Mouse (Mus musculus) layer of hippocampus, adult 18-20 months (tissue): ENCODE results near the gene Pcsk4. TPM values are rescaled to one million over a fixed set of nuclear protein-coding genes. Genes with fewer than 3 reads are reported as not detected.
"Not testable (repeated sequence)": the region's sequence is repeated elsewhere in the genome, so short reads cannot be mapped to it uniquely, and the experiment has no call there.

ENCODE experiments used
- DNase-seq, 2 experiments: peaks; one replicate each; pipeline ENCODE4 v3.0.0; 2022; ENCODE audit warnings: low spot score in 2 of 2
- total RNA-seq, 2 experiments: library from RNA; stranded (reverse); gene quantifications; 2 replicates each; pipeline ENCODE4 v1.2.3; 2021

The Pcsk4 gene
- total RNA-seq, 2 experiments from 2014 or later = 3.5 to 3.8 TPM

DNA sequence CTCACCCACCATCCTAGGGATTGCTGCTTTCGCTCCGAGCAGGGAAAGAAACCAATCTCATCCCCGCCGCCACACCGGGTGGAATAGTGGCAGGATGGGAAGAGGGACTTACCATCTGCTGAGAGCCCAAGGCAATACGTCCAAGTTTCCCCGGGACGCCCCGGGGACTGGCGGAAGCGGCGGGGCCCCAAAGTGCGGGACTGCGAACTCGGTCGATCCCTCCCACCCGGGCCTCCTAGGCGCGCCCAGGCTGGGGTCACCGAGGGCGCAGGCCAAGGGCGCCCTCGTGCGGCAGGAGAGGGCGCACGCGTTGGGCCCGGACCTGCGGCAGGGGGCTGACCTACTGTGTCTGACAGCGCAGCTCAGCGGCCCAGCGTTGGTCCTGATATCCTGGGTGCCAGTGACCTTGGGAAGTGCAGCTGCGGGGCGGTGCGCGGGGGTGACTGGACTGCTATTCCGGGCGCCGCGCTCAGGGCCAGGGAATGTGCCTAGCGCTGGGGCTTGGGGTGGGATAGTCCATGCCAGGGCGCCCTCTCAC is 19.0 kb upstream of the Pcsk4 start, which contains the start of gene Adamtsl5:
Gene Adamtsl5 (minus strand): TSS at position 169 of the 538 bp plus-strand sequence.
- no peak for DNase-seq

GRCm38 (mm10) chr10:80347514-80347967 is 18.2 kb upstream of the Pcsk4 start:
- no peak for DNase-seq

DNA sequence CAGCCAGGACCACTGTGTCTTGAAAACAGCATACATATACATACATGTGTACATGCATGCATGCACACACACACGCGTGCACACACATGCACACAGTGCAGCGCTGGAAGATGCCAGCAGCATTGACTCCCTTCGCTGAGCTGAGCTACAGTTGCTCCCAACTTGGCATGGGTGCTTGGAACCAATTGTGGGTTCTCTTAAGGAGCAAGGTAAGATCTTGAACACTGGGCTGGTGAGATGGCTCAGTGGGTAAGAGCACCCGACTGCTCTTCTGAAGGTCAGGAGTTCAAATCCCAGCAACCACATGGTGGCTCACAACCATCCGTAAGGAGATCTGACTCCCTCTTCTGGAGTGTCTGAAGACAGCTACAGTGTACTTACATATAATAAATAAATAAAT is 16.6 kb upstream of the Pcsk4 start:
- not testable (repeated sequence) for DNase-seq

- DNase-seq = no peak
Measured at GRCm38 (mm10) chr10:80345122-80345521, 15.8 kb upstream of the Pcsk4 start.

DNA sequence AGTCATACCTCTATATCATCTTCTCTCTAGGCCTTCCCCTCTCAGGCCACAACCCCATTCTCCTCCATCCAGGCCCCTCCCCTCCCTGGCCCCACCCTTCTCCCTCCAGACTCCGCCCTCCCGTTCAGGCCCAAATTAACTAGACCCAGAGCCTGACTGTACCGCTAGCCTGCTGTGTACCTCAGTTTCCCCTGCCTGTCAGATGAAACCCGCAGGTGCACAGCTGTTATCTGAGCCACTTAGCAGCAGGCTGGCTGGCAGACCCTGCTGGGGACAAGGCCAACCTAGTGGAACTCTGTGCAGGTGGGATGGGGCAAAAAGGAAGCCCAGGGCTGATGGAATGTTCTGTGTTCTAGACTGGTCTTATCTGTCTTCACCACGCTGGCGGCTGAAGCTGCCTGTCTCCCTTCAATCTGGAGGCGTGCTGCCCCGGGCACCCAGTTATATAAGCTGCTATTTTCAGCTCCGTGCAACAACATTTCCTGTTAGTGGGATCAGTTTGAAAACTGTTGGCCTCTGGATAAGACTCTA is 14.9 kb upstream of the Pcsk4 start:
- peak in 1 of 2 experiments; percentile 77 for DNase-seq

DNA sequence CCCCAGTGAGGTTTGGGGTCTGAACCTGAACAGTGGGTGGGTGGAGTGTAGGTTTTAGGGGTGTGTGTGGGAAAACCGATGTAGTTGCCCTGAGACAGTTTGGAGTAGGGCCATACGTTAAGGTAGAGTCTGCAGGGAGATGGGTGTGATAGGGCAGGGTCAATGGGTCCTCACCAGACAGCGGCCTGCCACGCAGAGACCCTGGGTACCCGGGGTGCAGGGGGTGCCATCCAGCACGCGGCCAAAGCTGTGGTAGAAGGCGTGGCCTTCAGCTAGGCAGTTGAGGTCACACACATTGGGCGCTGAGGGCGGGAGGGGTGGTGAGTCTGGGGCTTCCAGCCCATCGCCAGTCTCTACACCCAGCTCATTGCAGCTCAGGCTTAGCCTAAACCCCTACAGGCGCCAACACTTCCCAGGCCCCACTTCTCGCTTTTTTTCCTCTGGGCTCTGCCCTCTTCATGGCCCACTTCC is 14.2 kb upstream of the Pcsk4 start:
- DNase-seq = no peak

DNA sequence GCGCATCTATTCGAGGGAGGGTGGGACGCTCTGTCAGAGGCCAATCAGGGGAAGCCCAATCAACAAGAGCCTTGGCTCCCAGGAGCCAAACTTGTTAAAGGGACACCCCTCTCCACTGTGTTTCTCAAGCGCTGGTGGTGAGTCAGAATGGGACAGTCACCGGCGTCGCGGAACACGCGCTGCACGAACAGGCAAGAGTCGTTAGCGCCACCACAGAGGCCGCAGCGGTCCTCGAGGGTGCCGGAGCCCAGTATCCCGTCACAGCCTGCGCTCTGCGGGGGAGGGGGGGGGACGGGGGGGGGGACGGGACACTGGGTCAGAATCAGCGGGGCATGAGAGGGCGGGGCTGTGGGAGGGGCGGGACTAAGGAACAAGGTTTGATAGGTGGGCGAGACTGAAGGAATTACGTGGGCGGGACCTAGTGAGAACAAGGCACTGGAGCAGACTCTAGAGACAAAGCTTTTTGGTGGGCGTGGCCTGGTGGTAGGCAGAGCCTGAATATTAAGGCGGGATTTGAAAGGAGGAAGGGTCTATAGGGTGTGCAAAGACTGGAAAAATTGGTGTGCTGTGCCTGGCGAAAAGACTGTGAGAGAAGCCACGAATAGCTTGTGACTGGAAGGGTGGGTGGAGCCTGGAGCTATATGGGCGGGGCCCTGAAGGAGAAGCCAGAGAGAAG is 13.6 kb upstream of the Pcsk4 start:
- peak in 1 of 2 experiments; percentile 57 for DNase-seq

DNA sequence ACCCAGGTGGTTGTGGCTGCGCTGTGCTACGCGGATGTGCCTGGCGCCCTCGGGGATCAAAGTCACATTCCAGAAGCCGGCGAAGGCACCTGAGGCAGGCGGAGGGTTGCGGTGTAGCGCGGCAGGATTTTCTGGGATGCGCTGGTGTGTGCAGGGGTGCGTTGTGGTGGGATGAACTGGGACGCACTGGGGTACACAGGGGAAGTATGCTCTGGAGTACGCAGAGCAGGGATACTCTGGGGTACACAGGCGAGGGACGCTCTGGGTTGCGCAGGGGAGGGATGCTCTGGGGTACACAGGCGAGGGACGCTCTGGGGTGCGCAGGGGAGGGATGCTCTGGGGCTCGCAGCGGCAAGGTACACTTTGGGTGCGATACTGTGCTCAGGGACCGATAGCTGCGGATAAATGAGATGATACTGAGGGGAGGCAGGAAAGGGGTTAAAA is 13.0 kb upstream of the Pcsk4 start:
- no peak for DNase-seq

DNA sequence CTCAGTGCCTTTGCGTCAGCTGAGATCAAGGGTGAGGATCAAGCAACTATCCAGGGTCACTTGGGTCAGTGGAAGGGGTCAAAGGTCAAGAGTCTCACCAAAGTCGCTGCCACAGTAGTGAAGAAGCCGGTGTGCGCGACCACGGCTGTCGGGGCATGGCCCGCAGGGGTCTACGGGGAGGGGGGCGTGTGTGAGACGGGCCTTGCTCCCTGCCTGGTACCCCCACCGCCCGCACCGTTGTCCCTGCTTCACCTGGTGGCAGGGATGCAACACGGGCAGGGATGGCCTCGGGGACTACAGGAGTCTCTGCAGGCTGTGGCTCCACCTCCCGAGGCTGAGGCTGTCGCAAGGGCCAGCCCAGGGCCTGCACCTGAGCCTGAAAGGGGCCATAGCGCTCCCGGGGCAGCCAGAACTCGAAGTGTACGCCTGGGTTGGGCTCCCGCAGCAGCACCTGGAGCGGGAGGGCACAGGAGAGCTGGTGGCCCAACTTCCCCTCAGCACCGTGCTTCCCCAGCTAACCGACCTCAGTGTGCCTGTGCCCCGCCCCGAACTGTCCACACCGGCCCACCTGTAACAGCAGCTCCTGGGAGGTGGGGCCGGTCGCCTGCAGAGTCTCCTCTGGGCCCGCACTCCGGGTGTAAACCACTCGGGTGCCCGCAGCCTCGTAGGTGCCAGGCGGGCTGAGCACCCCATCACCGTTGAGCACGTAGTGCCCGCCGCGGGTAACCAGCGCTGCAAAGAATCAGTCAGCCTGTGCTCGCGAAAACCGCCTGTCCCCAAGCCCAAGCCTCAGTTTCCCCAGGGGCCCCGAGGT is 12.4 kb upstream of the Pcsk4 start:
- DNase-seq = no peak

DNA sequence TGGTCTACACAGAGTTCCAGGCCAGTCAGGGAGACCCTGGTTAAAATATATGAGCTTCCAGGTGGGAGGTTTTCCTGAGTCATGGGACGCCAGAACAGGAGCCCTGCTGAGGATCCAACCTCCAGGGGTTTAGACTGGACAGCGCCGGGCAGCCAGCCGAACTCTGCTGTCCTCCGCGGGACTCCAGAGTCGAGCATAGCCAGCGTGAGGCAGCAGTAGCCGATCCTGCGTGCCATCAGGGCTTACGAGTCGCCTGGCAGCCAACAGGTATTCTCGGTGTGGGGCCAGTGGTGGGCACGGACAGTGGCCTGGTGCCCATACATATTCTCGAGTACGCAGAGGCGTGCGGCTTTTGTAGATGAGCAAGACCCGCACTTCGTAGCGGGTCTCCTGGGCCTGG is 11.7 kb upstream of the Pcsk4 start:
- no peak for DNase-seq

- peak; percentile 70 to 90 for DNase-seq
Measured at GRCm38 (mm10) chr10:80339941-80340750, 10.8 kb upstream of the Pcsk4 start.

- no peak for DNase-seq
Measured at GRCm38 (mm10) chr10:80336263-80336662, 7.0 kb upstream of the Pcsk4 start.

DNA sequence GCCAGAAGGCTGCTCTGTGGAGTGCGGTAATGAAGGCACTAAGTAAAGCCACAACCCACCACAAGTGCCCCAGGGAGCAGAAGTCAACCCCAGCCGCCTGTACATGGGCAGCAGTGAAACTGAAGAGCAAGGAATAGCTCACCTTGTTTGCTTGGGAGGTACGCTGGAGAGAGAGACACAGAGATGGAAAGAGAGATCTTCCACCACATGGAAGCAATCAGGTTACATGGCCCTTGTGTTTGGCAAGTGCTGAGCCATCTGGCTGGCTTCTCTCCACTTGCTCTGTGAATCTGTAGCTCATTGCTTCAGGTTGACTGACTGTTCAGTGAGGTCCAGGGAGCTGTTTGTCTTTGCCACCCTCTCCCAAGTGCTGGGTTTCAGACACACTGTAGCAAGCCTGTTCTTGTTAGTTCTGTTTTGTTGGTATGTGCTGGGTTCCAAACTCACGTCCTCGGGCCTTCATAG is 3.3 kb upstream of the Pcsk4 start:
- no peak for DNase-seq

DNA sequence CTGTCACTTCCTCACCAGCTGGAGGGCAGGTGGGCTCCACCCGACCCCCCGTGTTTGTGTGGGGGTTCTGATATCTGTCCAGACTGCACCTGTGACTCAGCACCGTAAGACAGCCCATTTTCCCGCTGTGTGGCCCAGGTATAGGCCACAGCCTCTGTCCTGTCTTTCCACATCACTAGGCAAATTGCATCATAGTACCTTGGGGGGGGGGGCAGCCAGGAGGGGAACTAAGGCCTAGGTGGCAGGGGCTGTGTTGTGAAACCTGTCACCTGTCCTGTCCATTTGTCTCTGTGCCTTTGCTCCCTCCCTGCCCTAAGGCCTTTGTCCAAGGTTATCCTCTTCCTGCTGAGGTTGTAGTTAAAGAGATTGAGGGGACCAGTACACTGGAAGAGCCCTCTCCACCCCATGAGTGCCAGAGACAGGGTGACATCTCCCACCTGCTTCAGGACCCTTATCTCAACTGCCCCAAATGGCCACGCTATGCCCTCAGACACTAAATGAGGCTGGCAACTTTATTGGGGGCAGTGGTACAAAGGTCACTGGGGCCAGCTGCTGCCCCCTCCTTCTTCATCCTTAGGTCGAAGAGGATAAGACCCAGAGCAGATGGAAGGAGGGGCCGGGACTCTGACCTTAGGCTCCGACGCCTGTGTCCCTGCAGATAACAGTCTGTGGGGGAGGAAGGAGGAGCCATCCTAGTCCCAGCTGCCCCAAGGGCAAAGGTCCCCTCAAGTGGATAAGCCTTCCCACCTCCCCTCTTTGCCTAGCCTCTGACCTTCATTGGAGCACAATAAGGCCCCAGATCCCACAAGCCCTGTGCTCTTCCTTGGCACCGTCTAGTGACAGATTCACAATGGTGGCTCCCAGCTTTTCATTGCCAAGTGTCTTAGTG is 2.6 kb upstream of the Pcsk4 start:
- no peak for DNase-seq

GRCm38 (mm10) chr10:80330888-80331287 is 1.6 kb upstream of the Pcsk4 start:
- no peak for DNase-seq

DNA sequence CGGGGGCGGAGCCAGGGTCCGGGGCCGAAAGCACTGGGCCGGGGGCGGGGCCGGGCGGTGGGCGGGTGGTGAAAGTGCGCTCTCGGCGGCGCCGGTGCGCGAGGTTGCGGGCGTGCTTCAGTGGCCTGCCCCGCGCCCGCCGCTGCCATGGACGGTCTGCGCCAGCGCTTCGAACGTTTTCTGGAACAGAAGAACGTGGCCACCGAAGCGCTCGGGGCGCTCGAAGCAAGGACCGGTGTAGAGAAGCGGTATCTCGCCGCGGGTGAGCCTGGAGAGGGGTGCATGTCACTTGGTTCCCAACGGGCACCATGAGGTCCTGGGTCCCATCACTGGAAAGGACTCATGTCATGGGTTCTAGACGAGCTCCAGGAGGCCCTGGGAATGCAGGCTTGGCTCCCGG is 786 bp upstream of the Pcsk4 start:
- no peak for DNase-seq

DNA sequence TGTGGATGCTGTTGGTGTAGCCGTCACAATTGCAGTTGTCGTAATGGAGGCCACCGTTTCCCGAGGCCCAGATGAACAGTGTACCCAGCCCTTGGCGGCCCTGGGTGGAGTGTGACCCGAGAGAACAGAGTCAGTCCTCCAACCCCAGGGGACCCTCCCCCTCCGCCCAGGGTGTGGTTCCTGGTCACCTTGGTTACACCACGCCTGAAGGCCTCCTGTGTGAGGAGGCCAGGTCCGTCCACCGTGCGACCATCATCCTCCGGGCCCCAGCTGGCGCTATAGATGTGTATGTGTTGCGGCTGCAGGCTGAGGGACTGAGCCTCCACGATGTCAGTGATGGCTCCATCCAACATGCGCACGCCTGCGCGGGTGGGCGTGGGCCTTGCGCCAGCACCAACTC is 4.3 kb downstream of the Pcsk4 start:
- DNase-seq = no peak

GRCm38 (mm10) chr10:80324120-80325037 is 4.9 kb downstream of the Pcsk4 start:
- no peak for DNase-seq
